In the genomic region with DNA sequence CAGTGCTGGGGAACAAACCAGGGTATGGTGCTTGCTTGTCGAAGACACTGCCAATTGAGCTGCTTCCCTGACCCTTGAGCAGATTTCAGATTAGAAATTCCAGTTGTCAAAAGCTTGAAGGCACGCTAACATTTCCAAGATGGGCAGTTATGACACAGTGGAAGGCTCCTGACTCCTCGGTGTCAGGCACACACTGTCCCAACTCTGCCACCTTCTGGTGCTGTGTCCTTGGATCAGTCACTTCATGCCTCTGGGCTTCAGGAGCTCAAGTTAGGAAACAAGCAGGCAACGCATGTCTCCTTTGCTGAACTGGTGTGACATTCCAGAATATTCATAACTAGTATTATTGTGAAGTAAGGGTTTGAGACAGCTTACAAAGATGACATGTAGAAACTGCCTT, we compare ENCODE assay signal across 10 mouse cellular contexts. TPM values are rescaled to one million over a fixed set of nuclear protein-coding genes. Genes with fewer than 3 reads are reported as not detected.
DNase-seq lines count a peak whose midpoint lies in the region; ATAC-seq and TF ChIP-seq lines count a peak whose summit lies in the region.
"Had no signal": no experiment of that assay in that cellular context is flagged by ENCODE, and none has a peak within 500 bp of the region (broad histone marks: within the 10 kb centered on the region; RNA-seq: fewer than 3 reads in every experiment).

No protein-coding gene starts in this region.

- 55% methylated on average over 4 of the region's 4 CpGs for WGBS in thymus, adult 2 months
- WGBS in stomach, postnatal 0 days: 45% methylated on average over 4 of the region's 4 CpGs
- 68% methylated on average over 4 of the region's 4 CpGs for WGBS in midbrain, embryonic 11.5 days

- H3K4me3 ChIP-seq in thymus, adult 2 months (ENCODE audit: control insufficient read depth, insufficient read depth, low read length): no peak overlapping the region
- no peak overlapping the region for H3K4me3 ChIP-seq in stomach, postnatal 0 days (ENCODE audit: low read depth, low read length)
- H3K4me3 ChIP-seq in midbrain, embryonic 11.5 days (ENCODE audit: low read depth, low read length): no peak overlapping the region
- H3K4me3 ChIP-seq: embryonic facial prominence, embryonic 12.5 days had no signal

- H3K4me2 ChIP-seq in stomach, postnatal 0 days (replicated peaks; ENCODE audit: low read depth): no peak overlapping the region
- H3K4me2 ChIP-seq in midbrain, embryonic 11.5 days: no peak overlapping the region
- H3K4me2 ChIP-seq: embryonic facial prominence, embryonic 12.5 days had no signal

- TF ChIP-seq POLR2A in thymus, adult 2 months (IDR thresholded peaks at IDR 0.05; ENCODE audit: control insufficient read depth, extremely low read depth, insufficient read depth, low read length, poor library complexity): no peak

- no peaks in the 10 kb centered on the region for H3K9me3 ChIP-seq in stomach, postnatal 0 days (ENCODE audit: control insufficient read depth, low read length)
- H3K9me3 ChIP-seq in midbrain, embryonic 11.5 days (ENCODE audit: control insufficient read depth, low read length): no peaks in the 10 kb centered on the region
- H3K9me3 ChIP-seq: embryonic facial prominence, embryonic 12.5 days had no signal

- H3K27me3 ChIP-seq in thymus, adult 2 months (ENCODE audit: control insufficient read depth, insufficient read depth, low read length): no peaks in the 10 kb centered on the region
- H3K27me3 ChIP-seq in stomach, postnatal 0 days (ENCODE audit: control insufficient read depth, insufficient read depth, low read length): no peaks in the 10 kb centered on the region
- no peaks in the 10 kb centered on the region for H3K27me3 ChIP-seq in midbrain, embryonic 11.5 days (ENCODE audit: control insufficient read depth, insufficient read depth, low read length)
- H3K27me3 ChIP-seq: embryonic facial prominence, embryonic 12.5 days had no signal

- H3K4me1 ChIP-seq in thymus, adult 2 months (replicated peaks; ENCODE audit: control insufficient read depth, insufficient read depth, low read length): peaks cover 2% of the 10 kb centered on the region; the same call in 1 of the 2 replicates
- H3K4me1 ChIP-seq in stomach, postnatal 0 days (replicated peaks; ENCODE audit: control insufficient read depth, insufficient read depth): peaks cover 6% of the 10 kb centered on the region; the same call in 1 of the 2 replicates
- no peaks in the 10 kb centered on the region; the same call in none of the 2 replicates for H3K4me1 ChIP-seq in midbrain, embryonic 11.5 days (ENCODE audit: control insufficient read depth, insufficient read depth, low read length)

- no peak for TF ChIP-seq CTCF in thymus, adult 2 months (IDR thresholded peaks at IDR 0.05; ENCODE audit: borderline replicate concordance, control insufficient read depth, extremely low read depth, insufficient read depth, low read length, poor library complexity)
- TF ChIP-seq CTCF in stomach, postnatal 0 days (IDR thresholded peaks at IDR 0.05; ENCODE audit: low read depth): peak; percentile 71

- TF ChIP-seq EP300 in stomach, postnatal 0 days (optimal IDR thresholded peaks at IDR 0.05): no peak

- DNase-seq in cerebellum, adult 18-20 months: peak; percentile 34 to 41
- DNase-seq in cerebellum, adult 8-10 months: no peak
- peak; percentile 40 for DNase-seq in thymus, adult 2 months
- no peak for DNase-seq in thymus, adult 18-20 months
- DNase-seq in kidney, postnatal 25 days: peak; percentile 70 to 73
- no peak for DNase-seq in stomach, postnatal 0 days (ENCODE audit: low spot score)
- DNase-seq in midbrain, embryonic 11.5 days (ENCODE audit: low spot score, missing footprints): no peak
- DNase-seq in gastrocnemius, adult 18-20 months (ENCODE audit: low spot score): no peak
- DNase-seq: layer of hippocampus, adult 9-11 months had no signal

- ATAC-seq in stomach, postnatal 0 days (ENCODE audit: low FRiP score, low TSS enrichment): no peak
- no peak for ATAC-seq in midbrain, embryonic 11.5 days (ENCODE audit: low FRiP score)

- no peak overlapping the region for H3K27ac ChIP-seq in thymus, adult 2 months (ENCODE audit: control insufficient read depth, insufficient read depth, low read length)
- no peak overlapping the region for H3K27ac ChIP-seq in stomach, postnatal 0 days (replicated peaks)
- no peak overlapping the region for H3K27ac ChIP-seq in midbrain, embryonic 11.5 days (ENCODE audit: low read depth, low read length)
- H3K27ac ChIP-seq: embryonic facial prominence, embryonic 12.5 days had no signal

- no peaks in the 10 kb centered on the region for H3K36me3 ChIP-seq in thymus, adult 2 months (ENCODE audit: control insufficient read depth, insufficient read depth, low read length)
- H3K36me3 ChIP-seq in stomach, postnatal 0 days (ENCODE audit: control insufficient read depth, insufficient read depth, low read length): no peaks in the 10 kb centered on the region
- H3K36me3 ChIP-seq in midbrain, embryonic 11.5 days (ENCODE audit: control insufficient read depth, insufficient read depth, low read length): no peaks in the 10 kb centered on the region
- H3K36me3 ChIP-seq: embryonic facial prominence, embryonic 12.5 days had no signal

- no peak overlapping the region for H3K9ac ChIP-seq in stomach, postnatal 0 days (ENCODE audit: low read length)
- H3K9ac ChIP-seq in midbrain, embryonic 11.5 days (ENCODE audit: low read length): no peak overlapping the region
- H3K9ac ChIP-seq: embryonic facial prominence, embryonic 12.5 days had no signal

RNA-seq across cellular contexts. Expression of a gene that starts 39.7 kb away (rescaled TPM):
- 109 and 138 TPM in 2 replicates for polyA plus RNA-seq in thymus, adult 2 months (2012; rRNA removed)
- 299 and 327 TPM in 2 replicates for polyA plus RNA-seq in stomach, postnatal 0 days (2015; fragmentation: Nextera tagmentation; extraction: Ambion mirVana)
- polyA plus RNA-seq in midbrain, embryonic 11.5 days (2014; fragmentation: Nextera tagmentation; extraction: Ambion mirVana): 171 and 173 TPM in 2 replicates
- 100 to 1,000 TPM; 235 to 244 TPM for total RNA-seq in gastrocnemius, adult 18-20 months (2021)

Comparison
In these comparisons a context has a peak if more than half of its experiments do, and no peak if none do; other contexts are left out.
1. DNase-seq: peak in cerebellum, adult 18-20 months (2 of 2), thymus, adult 2 months (single experiment) and kidney, postnatal 25 days (2 of 2); none in cerebellum, adult 8-10 months (single experiment), thymus, adult 18-20 months (0 of 2), stomach, postnatal 0 days (single experiment), midbrain, embryonic 11.5 days (single experiment) and gastrocnemius, adult 18-20 months (single experiment).